Mouse (Mus musculus) adipocyte (in vitro differentiated cells): ENCODE measurements around the gene Sept9.
A peak's percentile ranks its signal among the peaks of the same experiment; 100 is the strongest.

Experiments used
- DNase-seq: peaks from one replicate; pipeline ENCODE4 v3.0.0-alpha.2; 2016; ENCODE audit warnings: low spot score

The Sept9 gene

DNA sequence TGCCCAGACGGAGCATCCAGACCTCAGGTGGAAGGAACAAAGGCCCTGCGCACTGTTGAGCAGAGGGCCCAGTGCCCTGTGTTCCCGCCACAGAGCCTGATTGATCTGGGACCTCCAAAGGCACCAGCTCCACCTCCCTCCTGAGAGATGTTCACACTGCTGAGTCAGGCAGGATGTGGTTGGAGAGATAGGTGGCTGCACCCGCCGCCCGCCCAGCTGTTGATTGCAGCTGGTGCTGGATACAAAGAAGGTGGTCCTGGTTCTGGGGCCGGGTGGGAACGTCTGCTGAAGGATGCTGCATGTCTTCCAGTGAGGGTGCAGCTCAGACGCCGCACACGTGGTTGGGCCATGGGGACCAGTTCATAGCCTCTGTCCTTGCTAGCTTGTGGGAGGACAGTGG is 93.0 kb downstream of the Sept9 start:
- DNase-seq: no peak

DNA sequence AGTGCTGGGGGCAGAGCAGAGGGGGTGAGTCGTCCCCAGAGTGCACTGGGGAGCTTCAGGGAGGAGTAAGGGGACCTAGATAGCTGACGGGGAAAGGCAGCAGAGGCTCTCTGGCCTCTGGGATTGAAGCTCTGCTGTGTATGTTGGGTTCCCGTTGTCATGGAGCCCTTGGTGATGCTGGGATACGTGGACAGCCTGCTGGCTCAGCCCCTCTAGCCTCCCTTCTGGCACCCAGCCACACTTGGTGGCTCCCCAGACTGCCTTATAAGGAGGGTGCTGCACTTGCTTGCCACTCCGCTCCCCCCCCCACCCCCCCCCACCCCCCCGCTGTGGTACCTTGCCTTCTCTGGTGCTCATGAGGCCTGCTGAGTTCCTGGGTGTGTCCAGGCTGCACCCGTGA is 95.8 kb downstream of the Sept9 start:
- no peak for DNase-seq

GRCm38 (mm10) chr11:117296116-117296499 is 96.6 kb downstream of the Sept9 start:
- DNase-seq: no peak

GRCm38 (mm10) chr11:117296500-117297189 is 97.2 kb downstream of the Sept9 start:
- DNase-seq: no peak

DNA sequence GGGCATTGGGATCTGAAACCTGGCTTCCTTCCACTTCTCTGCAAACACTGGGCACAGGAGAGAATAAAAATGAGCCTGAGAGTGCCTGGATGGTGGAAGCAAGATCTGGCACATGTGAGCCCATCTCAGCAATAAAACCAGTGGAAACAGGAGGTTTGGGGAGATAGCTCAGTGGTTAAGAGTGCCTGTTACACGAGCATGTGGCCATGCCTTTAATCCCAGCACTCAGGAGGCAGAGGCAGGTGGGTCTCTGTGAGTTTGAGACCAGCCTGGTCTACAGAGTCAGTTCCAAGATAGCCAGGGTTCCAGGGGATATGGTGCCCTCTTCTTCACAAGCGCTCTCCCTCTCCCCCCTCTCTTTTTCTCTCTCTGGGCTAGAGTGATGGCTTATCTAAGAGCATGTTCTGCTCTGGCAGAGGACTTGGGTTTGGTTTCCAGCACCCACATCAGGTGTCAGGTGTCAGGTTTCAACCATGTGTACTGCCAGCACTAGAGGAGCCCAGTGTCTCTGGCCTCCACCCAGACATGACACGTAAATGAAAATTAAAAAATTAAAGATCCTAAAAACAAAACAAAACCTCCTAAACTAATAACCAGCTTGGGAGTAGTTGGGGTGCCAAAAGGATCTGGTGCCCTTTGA is 97.8 kb downstream of the Sept9 start:
- DNase-seq: no peak

GRCm38 (mm10) chr11:117299741-117300140 is 100.3 kb downstream of the Sept9 start:
- no peak for DNase-seq

DNA sequence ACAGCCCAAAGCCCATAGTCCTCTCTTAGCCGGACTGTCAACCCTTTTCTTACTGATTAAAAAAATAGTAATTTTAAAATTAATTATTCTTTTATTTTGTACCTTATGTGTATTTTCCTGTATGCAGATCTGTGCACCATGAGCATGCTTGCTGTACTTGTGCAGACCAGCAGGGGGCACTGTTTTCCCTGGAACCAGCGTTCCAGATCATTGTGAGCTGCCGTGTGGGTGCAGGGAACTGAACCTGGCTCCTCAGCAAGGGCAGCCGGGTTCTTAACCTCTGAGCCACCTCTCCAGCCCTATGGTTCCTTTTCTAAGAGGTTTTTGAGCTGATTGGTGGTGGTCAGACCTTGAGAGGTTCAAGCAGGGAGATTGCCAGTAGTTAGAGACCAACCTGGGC is 101.3 kb downstream of the Sept9 start:
- no peak for DNase-seq

- DNase-seq: no peak
Observed at GRCm38 (mm10) chr11:117301716-117302115, 102.3 kb downstream of the Sept9 start.

DNA sequence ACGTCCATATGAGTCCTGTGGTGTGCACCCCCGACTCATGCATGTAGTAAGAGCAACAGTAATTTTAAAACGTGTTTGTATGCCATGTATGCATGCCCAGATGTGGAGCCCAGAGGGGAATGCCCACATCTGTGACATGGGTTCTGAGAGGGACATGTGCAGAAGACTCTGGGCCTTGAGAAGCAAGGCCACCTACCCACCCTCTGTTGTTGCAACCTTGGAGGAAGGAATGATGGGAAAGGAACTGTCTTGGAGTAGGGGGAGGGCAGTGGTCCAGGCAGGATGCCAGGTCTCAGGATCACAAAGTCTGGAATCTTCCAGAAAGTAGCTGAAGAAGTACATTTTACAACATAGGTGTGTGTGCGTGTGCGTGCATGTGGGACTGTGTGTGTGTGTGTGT is 102.9 kb downstream of the Sept9 start:
- DNase-seq: no peak

DNA sequence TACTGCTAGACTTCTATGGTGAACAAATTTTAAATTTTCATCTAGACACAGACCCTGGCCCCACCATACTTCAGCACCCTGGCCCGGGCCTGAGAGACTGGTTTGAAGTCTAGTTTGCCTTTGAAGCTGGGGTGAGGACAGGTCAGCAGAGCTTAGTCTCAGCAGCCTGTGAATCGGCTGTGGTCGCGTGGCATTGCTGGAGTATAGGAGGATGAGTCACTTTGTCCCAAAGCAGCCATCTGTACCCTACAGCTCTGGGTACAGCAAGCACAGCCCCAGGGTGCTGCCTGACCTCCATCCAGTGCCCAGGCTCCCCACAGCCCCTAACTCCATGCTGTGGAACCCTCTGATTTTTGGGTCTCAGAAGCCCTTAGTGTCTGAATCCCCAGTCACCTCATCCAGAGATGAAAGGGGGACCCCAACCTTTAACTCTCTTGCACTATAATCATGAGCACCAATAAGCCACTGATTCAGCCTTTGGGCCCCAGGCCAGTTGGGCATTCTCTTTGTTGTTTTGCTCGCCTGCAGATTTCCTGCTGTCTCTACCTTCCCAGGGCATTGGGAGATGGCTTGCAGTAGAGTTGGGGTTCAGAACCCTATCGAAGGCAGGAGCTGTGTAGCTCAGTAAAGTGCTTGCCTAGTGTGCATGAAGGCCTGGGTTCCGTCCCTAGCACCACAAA is 106.2 kb downstream of the Sept9 start:
- no peak for DNase-seq

DNA sequence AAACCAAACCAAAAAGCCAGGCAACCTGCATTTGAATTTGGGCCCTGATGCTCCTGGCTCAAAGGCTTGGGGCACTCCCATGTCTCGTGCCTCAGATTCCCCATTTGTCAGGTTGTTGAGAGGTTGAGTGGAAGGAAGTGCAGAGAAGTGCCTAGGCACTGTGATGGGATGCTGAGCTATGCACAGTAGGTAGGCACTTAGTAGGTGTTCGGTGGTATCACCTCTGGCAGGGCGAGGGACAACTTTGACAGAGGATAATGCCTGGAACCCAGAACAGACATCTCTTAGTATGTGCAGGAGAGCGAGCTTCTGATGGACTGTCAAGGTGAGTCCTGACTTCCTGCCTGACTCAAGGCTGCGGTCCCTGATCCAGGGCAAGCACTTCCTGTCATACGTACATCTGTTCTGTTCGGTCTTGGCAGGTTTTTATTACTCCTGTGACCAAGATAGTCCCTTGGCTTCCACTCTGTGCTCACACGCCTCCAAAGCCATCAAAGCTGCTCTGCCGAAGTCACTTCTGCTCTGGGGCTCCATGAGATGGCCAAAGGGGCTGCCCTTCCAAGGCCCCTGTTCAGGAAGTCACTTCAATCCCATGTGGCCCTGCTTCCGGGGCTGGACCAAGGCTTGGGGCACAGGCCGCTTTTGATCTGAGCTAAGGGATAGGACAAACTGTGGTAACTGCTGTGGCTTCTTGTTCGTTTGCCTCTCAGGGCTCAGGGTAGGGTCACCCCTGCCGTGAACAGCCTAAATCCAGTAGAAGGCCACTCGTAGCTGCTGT is 107.0 kb downstream of the Sept9 start:
- DNase-seq: no peak

- DNase-seq: no peak
Observed at GRCm38 (mm10) chr11:117307895-117308786, 108.7 kb downstream of the Sept9 start.

- DNase-seq: no peak
Observed at GRCm38 (mm10) chr11:117309108-117309917, 109.9 kb downstream of the Sept9 start.

DNA sequence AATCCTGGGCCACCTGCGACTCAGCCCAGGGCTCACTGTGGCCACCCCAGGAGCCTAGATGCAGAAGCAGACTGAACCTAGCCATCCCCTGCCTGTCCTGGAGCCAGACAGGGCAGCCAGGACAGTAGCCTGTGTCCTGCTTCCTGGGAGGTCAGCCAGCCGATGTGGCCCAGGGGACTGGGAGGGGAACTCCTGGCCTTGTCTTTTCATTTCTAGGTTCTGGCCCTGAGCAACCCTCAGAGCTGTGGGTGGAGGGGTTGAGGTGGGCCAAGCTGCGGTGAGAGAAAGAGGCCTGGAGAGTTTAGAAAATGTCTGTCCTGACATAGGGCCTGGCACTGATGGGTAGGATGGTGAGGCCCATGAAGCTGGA is 110.4 kb downstream of the Sept9 start:
- DNase-seq: no peak

GRCm38 (mm10) chr11:117310341-117311107 is 111.1 kb downstream of the Sept9 start:
- DNase-seq: no peak

GRCm38 (mm10) chr11:117311127-117311800 is 111.8 kb downstream of the Sept9 start:
- peak; percentile 84 for DNase-seq

- DNase-seq: peak; percentile 72
Observed at GRCm38 (mm10) chr11:117312028-117312901, 112.8 kb downstream of the Sept9 start.

- DNase-seq: no peak
Observed at GRCm38 (mm10) chr11:117312936-117313335, 113.5 kb downstream of the Sept9 start.
